Mouse (Mus musculus): ENCODE results near the gene Usp3. TPM values are rescaled to one million over a fixed set of nuclear protein-coding genes. Genes with fewer than 3 reads are reported as not detected.

The Usp3 gene
- polyA plus RNA-seq, 1 experiment: 70.5 TPM

DNA sequence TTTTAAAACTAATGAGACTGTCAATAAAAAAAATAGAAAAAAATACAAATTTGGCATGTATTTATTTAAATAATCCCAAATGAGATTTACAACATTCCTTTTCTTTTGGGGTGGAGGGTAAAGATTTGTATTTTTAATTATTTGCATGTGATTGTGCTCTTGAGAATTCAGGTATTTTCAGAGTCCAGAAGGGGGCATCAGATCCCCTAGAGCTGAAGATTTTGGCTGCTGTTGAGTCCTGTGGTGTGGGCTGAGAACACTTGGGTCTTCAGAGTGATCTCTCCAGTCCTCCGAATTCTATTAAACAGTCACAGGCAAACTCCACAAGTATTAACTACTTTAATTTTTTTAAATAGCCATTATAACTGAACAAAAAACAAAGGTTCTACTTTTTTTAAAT is 9.7 kb downstream of the Usp3 start:
- Histone ChIP-seq H3K27ac (ENCODE audit: control insufficient read depth, insufficient read depth, low read length) (no peak overlapping the region), H3K27me3 (ENCODE audit: control insufficient read depth, insufficient read depth, low read length) (no peaks in the 10 kb centered on the region), H3K4me3 (ENCODE audit: control insufficient read depth, insufficient read depth, low read length) (no peak overlapping the region), H3K4me1 (replicated peaks; ENCODE audit: control insufficient read depth, insufficient read depth, low read length) (peaks cover 5% of the 10 kb centered on the region), H3K36me3 (ENCODE audit: control insufficient read depth, insufficient read depth, low read length) (no peaks in the 10 kb centered on the region)
- DNase-seq: no peak
- WGBS: 94% methylated on average over 1 of the region's 1 CpGs
- TF ChIP-seq CTCF (IDR thresholded peaks at IDR 0.05; ENCODE audit: borderline replicate concordance, control insufficient read depth, extremely low read depth, insufficient read depth, low read length, poor library complexity): no peak
- no peak for TF ChIP-seq POLR2A (IDR thresholded peaks at IDR 0.05; ENCODE audit: control insufficient read depth, extremely low read depth, insufficient read depth, low read length, poor library complexity)

GRCm38 (mm10) chr9:66581694-66582093 is 11.2 kb downstream of the Usp3 start:
- TF ChIP-seq CTCF (IDR thresholded peaks at IDR 0.05; ENCODE audit: borderline replicate concordance, control insufficient read depth, extremely low read depth, insufficient read depth, low read length, poor library complexity) (no peak), POLR2A (IDR thresholded peaks at IDR 0.05; ENCODE audit: control insufficient read depth, extremely low read depth, insufficient read depth, low read length, poor library complexity) (no peak)
- 94% methylated on average over 3 of the region's 3 CpGs for WGBS
- DNase-seq: no peak
- Histone ChIP-seq H3K4me3 (ENCODE audit: control insufficient read depth, insufficient read depth, low read length) (no peak overlapping the region), H3K27ac (ENCODE audit: control insufficient read depth, insufficient read depth, low read length) (no peak overlapping the region), H3K4me1 (replicated peaks; ENCODE audit: control insufficient read depth, insufficient read depth, low read length) (peaks cover 3% of the 10 kb centered on the region), H3K27me3 (ENCODE audit: control insufficient read depth, insufficient read depth, low read length) (no peaks in the 10 kb centered on the region), H3K36me3 (ENCODE audit: control insufficient read depth, insufficient read depth, low read length) (no peaks in the 10 kb centered on the region)

- Histone ChIP-seq H3K27ac (ENCODE audit: control insufficient read depth, insufficient read depth, low read length) (no peak overlapping the region), H3K4me1 (replicated peaks; ENCODE audit: control insufficient read depth, insufficient read depth, low read length) (peaks cover 5% of the 10 kb centered on the region), H3K27me3 (ENCODE audit: control insufficient read depth, insufficient read depth, low read length) (no peaks in the 10 kb centered on the region), H3K4me3 (ENCODE audit: control insufficient read depth, insufficient read depth, low read length) (no peak overlapping the region), H3K36me3 (ENCODE audit: control insufficient read depth, insufficient read depth, low read length) (no peaks in the 10 kb centered on the region)
- 47% methylated on average over 1 of the region's 1 CpGs for WGBS
- DNase-seq: no peak
- TF ChIP-seq POLR2A (IDR thresholded peaks at IDR 0.05; ENCODE audit: control insufficient read depth, extremely low read depth, insufficient read depth, low read length, poor library complexity) (no peak), CTCF (IDR thresholded peaks at IDR 0.05; ENCODE audit: borderline replicate concordance, control insufficient read depth, extremely low read depth, insufficient read depth, low read length, poor library complexity) (no peak)
Measured at GRCm38 (mm10) chr9:66580722-66581121, 12.2 kb downstream of the Usp3 start.

DNA sequence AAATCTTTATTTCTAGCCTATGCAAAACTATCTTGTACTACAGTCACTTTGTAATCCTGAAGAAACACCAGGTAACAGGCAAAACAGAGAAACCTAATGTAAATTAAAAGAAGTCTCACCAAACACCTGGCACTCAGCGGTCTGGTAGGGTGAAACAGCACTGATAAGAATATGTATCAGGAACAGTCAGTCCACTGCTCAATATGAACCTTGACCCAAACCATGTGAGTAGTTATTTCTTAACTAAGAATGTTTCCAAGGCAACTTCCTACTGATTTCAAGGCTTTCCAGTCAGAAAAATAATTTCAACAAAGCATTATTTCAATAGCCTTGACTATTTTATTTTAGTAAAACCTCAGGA is 17.1 kb downstream of the Usp3 start:
- no peak for DNase-seq
- WGBS: 97% methylated on average over 1 of the region's 1 CpGs
- H3K4me1 ChIP-seq (replicated peaks; ENCODE audit: control insufficient read depth, insufficient read depth, low read length): peaks cover 3% of the 10 kb centered on the region
- no peak overlapping the region for H3K4me3 ChIP-seq (ENCODE audit: control insufficient read depth, insufficient read depth, low read length)
- no peaks in the 10 kb centered on the region for H3K27me3 ChIP-seq (ENCODE audit: control insufficient read depth, insufficient read depth, low read length)
- no peak overlapping the region for H3K27ac ChIP-seq (ENCODE audit: control insufficient read depth, insufficient read depth, low read length)
- TF ChIP-seq POLR2A (IDR thresholded peaks at IDR 0.05; ENCODE audit: control insufficient read depth, extremely low read depth, insufficient read depth, low read length, poor library complexity) (no peak), CTCF (IDR thresholded peaks at IDR 0.05; ENCODE audit: borderline replicate concordance, control insufficient read depth, extremely low read depth, insufficient read depth, low read length, poor library complexity) (no peak)
- no peaks in the 10 kb centered on the region for H3K36me3 ChIP-seq (ENCODE audit: control insufficient read depth, insufficient read depth, low read length)

GRCm38 (mm10) chr9:66575041-66575877 is 17.7 kb downstream of the Usp3 start:
- Histone ChIP-seq H3K27me3 (ENCODE audit: control insufficient read depth, insufficient read depth, low read length) (no peaks in the 10 kb centered on the region), H3K36me3 (ENCODE audit: control insufficient read depth, insufficient read depth, low read length) (no peaks in the 10 kb centered on the region), H3K4me1 (replicated peaks; ENCODE audit: control insufficient read depth, insufficient read depth, low read length) (peaks cover 3% of the 10 kb centered on the region), H3K4me3 (ENCODE audit: control insufficient read depth, insufficient read depth, low read length) (no peak overlapping the region), H3K27ac (ENCODE audit: control insufficient read depth, insufficient read depth, low read length) (no peak overlapping the region)
- no peak for DNase-seq
- 92% methylated on average over 1 of the region's 1 CpGs for WGBS
- no peak for TF ChIP-seq CTCF (IDR thresholded peaks at IDR 0.05; ENCODE audit: borderline replicate concordance, control insufficient read depth, extremely low read depth, insufficient read depth, low read length, poor library complexity)
- no peak for TF ChIP-seq POLR2A (IDR thresholded peaks at IDR 0.05; ENCODE audit: control insufficient read depth, extremely low read depth, insufficient read depth, low read length, poor library complexity)

DNA sequence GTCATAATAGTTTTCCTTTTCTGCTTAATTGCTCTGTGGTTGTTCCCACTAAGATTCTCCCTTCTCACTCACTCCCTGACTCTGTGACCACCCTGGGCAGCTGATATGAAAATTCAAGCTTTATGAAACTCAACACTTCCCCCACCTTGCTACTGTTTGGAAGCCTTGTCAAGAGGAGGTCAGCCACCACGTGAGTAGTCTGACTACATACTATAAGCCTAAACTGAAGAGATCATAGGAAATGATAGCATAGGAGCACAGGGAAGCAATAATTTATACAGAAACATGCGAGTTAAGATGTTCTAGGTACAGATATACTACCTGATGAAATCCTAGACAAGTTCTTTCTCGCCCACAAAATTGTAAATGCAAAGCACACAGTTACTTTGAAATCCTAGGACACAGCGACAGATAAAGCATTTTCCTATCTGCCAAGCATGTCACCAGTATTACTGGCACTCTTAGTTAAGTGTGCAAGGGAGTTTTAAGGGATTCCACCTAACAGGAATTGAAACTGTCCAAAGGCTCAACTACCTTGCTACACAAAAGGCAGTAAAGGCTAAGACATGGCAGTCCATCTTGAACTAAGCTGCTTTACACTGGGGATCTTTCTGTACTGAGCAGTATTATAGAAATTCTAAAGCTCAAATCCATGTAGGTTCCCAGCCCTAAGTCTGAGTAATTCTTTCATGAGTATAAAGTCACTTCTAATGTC is 20.8 kb downstream of the Usp3 start:
- H3K27me3 ChIP-seq (ENCODE audit: control insufficient read depth, insufficient read depth, low read length): no peaks in the 10 kb centered on the region
- H3K27ac ChIP-seq (ENCODE audit: control insufficient read depth, insufficient read depth, low read length): no peak overlapping the region
- H3K36me3 ChIP-seq (ENCODE audit: control insufficient read depth, insufficient read depth, low read length): no peaks in the 10 kb centered on the region
- TF ChIP-seq POLR2A (IDR thresholded peaks at IDR 0.05; ENCODE audit: control insufficient read depth, extremely low read depth, insufficient read depth, low read length, poor library complexity): no peak
- TF ChIP-seq CTCF (IDR thresholded peaks at IDR 0.05; ENCODE audit: borderline replicate concordance, control insufficient read depth, extremely low read depth, insufficient read depth, low read length, poor library complexity): no peak
- DNase-seq: no peak
- peaks cover 5% of the 10 kb centered on the region for H3K4me1 ChIP-seq (replicated peaks; ENCODE audit: control insufficient read depth, insufficient read depth, low read length)
- 86% methylated on average over 4 of the region's 4 CpGs for WGBS
- H3K4me3 ChIP-seq (ENCODE audit: control insufficient read depth, insufficient read depth, low read length): no peak overlapping the region
